Mouse (Mus musculus) cortical plate, adult 2 months (tissue): ENCODE measurements around the gene Tbc1d1.

Experiments
- CTCF ChIP-seq: fragments of 200-500 bp; IDR thresholded peaks from 2 replicates; pipeline ENCODE4 v1.5.1; 2011; ENCODE audit warnings: mild to moderate bottlenecking, control low read depth, low read length; ENCODE audit not compliant: insufficient read depth; ENCODE audit errors: extremely low read depth
- POLR2A ChIP-seq: fragments of 200-500 bp; IDR thresholded peaks from 2 replicates; pipeline ENCODE4 v1.6.1; 2011; ENCODE audit warnings: mild to moderate bottlenecking, low read length, control low read depth; ENCODE audit not compliant: insufficient read depth; ENCODE audit errors: extremely low read depth

GRCm38 (mm10) chr5:64172884-64173283 lies 16.8 kb downstream of the Tbc1d1 start:
- no peak for TF ChIP-seq CTCF
- no peak for TF ChIP-seq POLR2A
